Mouse (Mus musculus): ENCODE results near the gene Zdhhc6. TPM values are rescaled to one million over a fixed set of nuclear protein-coding genes. Genes with fewer than 3 reads are reported as not detected.

Zdhhc6 gene
- polyA plus RNA-seq, 1 experiment = 37.4 TPM

DNA sequence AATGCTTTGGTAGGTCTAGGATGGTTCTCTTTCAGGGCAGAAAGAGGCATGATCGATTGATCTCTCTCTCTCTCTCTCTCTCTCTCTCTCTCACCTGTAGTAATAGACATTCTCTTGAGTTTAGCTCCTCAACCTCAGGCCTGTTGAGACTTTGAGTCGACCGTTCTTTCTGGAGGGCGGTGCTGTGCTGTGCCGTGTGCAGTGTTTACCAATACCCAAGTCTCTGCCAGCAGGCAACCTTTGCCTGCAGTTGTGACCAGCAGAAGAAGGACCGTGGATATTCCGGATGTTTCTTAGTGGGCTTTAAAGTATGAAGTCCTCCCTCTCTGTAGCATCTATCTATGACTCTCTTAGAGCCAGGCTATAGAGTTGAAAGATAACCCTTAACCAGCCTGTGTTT is 26.6 kb upstream of the Zdhhc6 start:
- no peaks in the 10 kb centered on the region for H3K79me2 ChIP-seq (ENCODE audit: control insufficient read depth, insufficient read depth)
- H3K4me3 ChIP-seq = no peak overlapping the region
- H3ac ChIP-seq (ENCODE audit: control insufficient read depth, insufficient read length) = no peak overlapping the region
- peaks cover 3% of the 10 kb centered on the region for H3K36me3 ChIP-seq (ENCODE audit: control insufficient read depth, insufficient read depth)
- TF ChIP-seq REST (IDR thresholded peaks at IDR 0.05; ENCODE audit: insufficient read depth, insufficient read length) (no peak), POLR2A (IDR thresholded peaks at IDR 0.05; ENCODE audit: insufficient read length, low read depth) (no peak), TCF12 (IDR thresholded peaks at IDR 0.05; ENCODE audit: insufficient read depth, poor library complexity, severe bottlenecking) (no peak), USF1 (IDR thresholded peaks at IDR 0.05; ENCODE audit: low read depth) (no peak), MYOD1 (IDR thresholded peaks at IDR 0.05; ENCODE audit: control insufficient read depth in 1 of 3, insufficient read length in 2 of 3, low read depth in 2 of 3) (no peak), CEBPB (IDR thresholded peaks at IDR 0.05; ENCODE audit: insufficient read depth, poor library complexity, severe bottlenecking) (no peak), TCF3 (IDR thresholded peaks at IDR 0.05; ENCODE audit: insufficient read length, low read depth) (no peak), SRF (IDR thresholded peaks at IDR 0.05; ENCODE audit: control insufficient read depth, insufficient read length, low read depth) (no peak), MYOG (IDR thresholded peaks at IDR 0.05; ENCODE audit: control insufficient read depth in 1 of 3, insufficient read depth in 1 of 3, insufficient read length in 2 of 3, low read depth in 2 of 3) (no peak), E2F4 (IDR thresholded peaks at IDR 0.05; ENCODE audit: insufficient read depth) (no peak)
- H3K27me3 ChIP-seq (ENCODE audit: control insufficient read depth, insufficient read depth, insufficient read length) = no peaks in the 10 kb centered on the region
- no peak overlapping the region for H3K4me2 ChIP-seq (ENCODE audit: low read depth)

DNA sequence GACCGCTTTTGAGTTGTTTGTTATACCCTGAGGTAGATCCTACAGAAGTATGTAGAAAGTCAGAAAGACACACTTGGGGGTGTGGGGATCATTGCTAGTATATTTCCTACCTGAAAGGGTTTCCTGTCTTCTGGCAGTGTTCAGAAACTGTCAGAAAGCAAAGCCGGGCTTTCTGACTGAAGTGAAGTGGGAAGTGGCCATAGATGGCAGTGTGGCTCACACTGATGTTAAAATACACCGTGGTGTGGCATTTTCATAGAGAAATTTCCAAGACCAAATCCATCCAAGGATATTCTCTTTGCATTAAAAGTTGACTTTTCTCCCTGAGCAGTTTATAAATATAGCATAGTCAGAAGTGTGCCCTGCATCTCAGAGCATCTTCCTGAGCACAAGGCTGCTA is 25.5 kb upstream of the Zdhhc6 start:
- TF ChIP-seq USF1 (IDR thresholded peaks at IDR 0.05; ENCODE audit: low read depth) (no peak), POLR2A (IDR thresholded peaks at IDR 0.05; ENCODE audit: insufficient read length, low read depth) (no peak), CEBPB (IDR thresholded peaks at IDR 0.05; ENCODE audit: insufficient read depth, poor library complexity, severe bottlenecking) (no peak), TCF12 (IDR thresholded peaks at IDR 0.05; ENCODE audit: insufficient read depth, poor library complexity, severe bottlenecking) (no peak), SRF (IDR thresholded peaks at IDR 0.05; ENCODE audit: control insufficient read depth, insufficient read length, low read depth) (no peak), MYOD1 (IDR thresholded peaks at IDR 0.05; ENCODE audit: control insufficient read depth in 1 of 3, insufficient read length in 2 of 3, low read depth in 2 of 3) (no peak), MAX (IDR thresholded peaks at IDR 0.05; ENCODE audit: low read depth) (no peak), E2F4 (IDR thresholded peaks at IDR 0.05; ENCODE audit: insufficient read depth) (no peak)
- no peak overlapping the region for H3K4me3 ChIP-seq
- no peaks in the 10 kb centered on the region for H3K79me2 ChIP-seq (ENCODE audit: control insufficient read depth, insufficient read depth)
- H3ac ChIP-seq (ENCODE audit: control insufficient read depth, insufficient read length) = no peak overlapping the region
- peaks cover 8% of the 10 kb centered on the region for H3K36me3 ChIP-seq (ENCODE audit: control insufficient read depth, insufficient read depth)
- H3K27me3 ChIP-seq (ENCODE audit: control insufficient read depth, insufficient read depth, insufficient read length) = no peaks in the 10 kb centered on the region
- no peak overlapping the region for H3K4me2 ChIP-seq (ENCODE audit: low read depth)

DNA sequence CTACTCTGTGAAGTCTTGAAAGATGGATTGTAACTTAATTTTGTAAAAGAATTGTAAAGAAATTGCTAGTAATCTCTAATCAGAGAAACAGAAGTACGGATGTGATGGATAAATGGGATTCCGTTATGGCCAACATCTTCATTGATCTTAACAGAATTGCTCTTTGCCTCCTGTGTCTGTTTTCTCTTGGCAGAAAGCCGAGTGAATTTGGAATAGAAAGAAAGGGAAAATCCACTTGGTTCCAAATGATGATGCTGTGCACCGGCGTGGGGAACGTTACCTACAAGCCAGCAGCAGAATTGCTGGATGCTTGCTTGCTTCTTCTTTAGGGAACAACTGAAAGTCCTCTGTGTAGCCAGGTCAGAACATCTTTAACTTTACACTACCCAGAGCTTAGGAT is 24.7 kb upstream of the Zdhhc6 start:
- Histone ChIP-seq H3K27me3 (ENCODE audit: control insufficient read depth, insufficient read depth, insufficient read length) (no peaks in the 10 kb centered on the region), H3K36me3 (ENCODE audit: control insufficient read depth, insufficient read depth) (peaks cover 8% of the 10 kb centered on the region), H3K4me3 (no peak overlapping the region), H3K4me2 (ENCODE audit: low read depth) (no peak overlapping the region), H3ac (ENCODE audit: control insufficient read depth, insufficient read length) (no peak overlapping the region), H3K79me2 (ENCODE audit: control insufficient read depth, insufficient read depth) (no peaks in the 10 kb centered on the region)
- TF ChIP-seq TCF12 (IDR thresholded peaks at IDR 0.05; ENCODE audit: insufficient read depth, poor library complexity, severe bottlenecking) = no peak
- no peak for TF ChIP-seq USF1 (IDR thresholded peaks at IDR 0.05; ENCODE audit: low read depth)
- TF ChIP-seq MAX (IDR thresholded peaks at IDR 0.05; ENCODE audit: low read depth) = no peak
- no peak for TF ChIP-seq TCF3 (IDR thresholded peaks at IDR 0.05; ENCODE audit: insufficient read length, low read depth)
- no peak for TF ChIP-seq POLR2A (IDR thresholded peaks at IDR 0.05; ENCODE audit: insufficient read length, low read depth)
- TF ChIP-seq MYOD1 (IDR thresholded peaks at IDR 0.05; ENCODE audit: control insufficient read depth in 1 of 3, insufficient read length in 2 of 3, low read depth in 2 of 3) = no peak
- TF ChIP-seq E2F4 (IDR thresholded peaks at IDR 0.05; ENCODE audit: insufficient read depth) = no peak
- TF ChIP-seq MYOG (IDR thresholded peaks at IDR 0.05; ENCODE audit: control insufficient read depth in 1 of 3, insufficient read depth in 1 of 3, insufficient read length in 2 of 3, low read depth in 2 of 3) = no peak

DNA sequence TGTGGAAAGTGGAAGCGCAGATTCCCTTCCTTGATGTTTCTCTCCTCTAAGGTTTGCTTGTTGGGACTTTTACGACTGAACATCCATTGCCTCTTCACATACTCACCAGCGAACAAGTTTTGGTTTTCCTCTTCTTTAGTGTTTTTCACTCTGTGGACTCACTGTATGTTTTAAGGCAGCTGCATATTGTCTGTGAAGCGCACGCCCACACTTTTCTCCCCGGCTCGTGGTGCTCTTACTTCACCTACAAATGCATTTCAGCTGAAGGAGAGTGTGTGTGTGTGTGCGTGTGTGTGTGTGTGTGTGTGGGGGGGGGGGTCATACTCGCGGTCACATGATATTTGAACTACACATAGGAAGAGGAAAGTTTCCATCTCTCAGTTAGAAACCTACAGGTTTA is 21.8 kb upstream of the Zdhhc6 start:
- no peak for TF ChIP-seq REST (IDR thresholded peaks at IDR 0.05; ENCODE audit: insufficient read depth, insufficient read length)
- TF ChIP-seq E2F4 (IDR thresholded peaks at IDR 0.05; ENCODE audit: insufficient read depth) = no peak
- no peak for TF ChIP-seq POLR2A (IDR thresholded peaks at IDR 0.05; ENCODE audit: insufficient read length, low read depth)
- no peak for TF ChIP-seq CEBPB (IDR thresholded peaks at IDR 0.05; ENCODE audit: insufficient read depth, poor library complexity, severe bottlenecking)
- no peak for TF ChIP-seq USF1 (IDR thresholded peaks at IDR 0.05; ENCODE audit: low read depth)
- no peak for TF ChIP-seq MYOG (IDR thresholded peaks at IDR 0.05; ENCODE audit: control insufficient read depth in 1 of 3, insufficient read depth in 1 of 3, insufficient read length in 2 of 3, low read depth in 2 of 3)
- no peak for TF ChIP-seq TCF3 (IDR thresholded peaks at IDR 0.05; ENCODE audit: insufficient read length, low read depth)
- TF ChIP-seq MYOD1 (IDR thresholded peaks at IDR 0.05; ENCODE audit: control insufficient read depth in 1 of 3, insufficient read length in 2 of 3, low read depth in 2 of 3) = no peak
- no peak for TF ChIP-seq TCF12 (IDR thresholded peaks at IDR 0.05; ENCODE audit: insufficient read depth, poor library complexity, severe bottlenecking)
- no peak for TF ChIP-seq POLR2AphosphoS2 (IDR thresholded peaks at IDR 0.05; ENCODE audit: insufficient read length, low read depth)
- no peak for TF ChIP-seq MAX (IDR thresholded peaks at IDR 0.05; ENCODE audit: low read depth)

GRCm38 (mm10) chr19:55337066-55337465 is 21.2 kb upstream of the Zdhhc6 start:
- Histone ChIP-seq H3K27me3 (ENCODE audit: control insufficient read depth, insufficient read depth, insufficient read length) (no peaks in the 10 kb centered on the region), H3ac (ENCODE audit: control insufficient read depth, insufficient read length) (no peak overlapping the region), H3K4me3 (no peak overlapping the region), H3K36me3 (ENCODE audit: control insufficient read depth, insufficient read depth) (peaks cover 5% of the 10 kb centered on the region), H3K79me2 (ENCODE audit: control insufficient read depth, insufficient read depth) (no peaks in the 10 kb centered on the region), H3K4me2 (ENCODE audit: low read depth) (no peak overlapping the region)
- TF ChIP-seq TCF12 (IDR thresholded peaks at IDR 0.05; ENCODE audit: insufficient read depth, poor library complexity, severe bottlenecking) = no peak
- TF ChIP-seq REST (IDR thresholded peaks at IDR 0.05; ENCODE audit: insufficient read depth, insufficient read length) = no peak
- TF ChIP-seq MAX (IDR thresholded peaks at IDR 0.05; ENCODE audit: low read depth) = no peak
- no peak for TF ChIP-seq MYOG (IDR thresholded peaks at IDR 0.05; ENCODE audit: control insufficient read depth in 1 of 3, insufficient read depth in 1 of 3, insufficient read length in 2 of 3, low read depth in 2 of 3)
- no peak for TF ChIP-seq TCF3 (IDR thresholded peaks at IDR 0.05; ENCODE audit: insufficient read length, low read depth)
- no peak for TF ChIP-seq MYOD1 (IDR thresholded peaks at IDR 0.05; ENCODE audit: control insufficient read depth in 1 of 3, insufficient read length in 2 of 3, low read depth in 2 of 3)
- no peak for TF ChIP-seq POLR2A (IDR thresholded peaks at IDR 0.05; ENCODE audit: insufficient read length, low read depth)
- no peak for TF ChIP-seq SRF (IDR thresholded peaks at IDR 0.05; ENCODE audit: control insufficient read depth, insufficient read length, low read depth)
- TF ChIP-seq CEBPB (IDR thresholded peaks at IDR 0.05; ENCODE audit: insufficient read depth, poor library complexity, severe bottlenecking) = no peak
- no peak for TF ChIP-seq USF1 (IDR thresholded peaks at IDR 0.05; ENCODE audit: low read depth)

More for the DNA sequence above, 21.8 kb upstream of the Zdhhc6 start:
- H3K79me2 ChIP-seq (ENCODE audit: control insufficient read depth, insufficient read depth) = no peaks in the 10 kb centered on the region
- H3ac ChIP-seq (ENCODE audit: control insufficient read depth, insufficient read length) = no peak overlapping the region
- no peak overlapping the region for H3K4me3 ChIP-seq
- no peak overlapping the region for H3K4me2 ChIP-seq (ENCODE audit: low read depth)
- H3K36me3 ChIP-seq (ENCODE audit: control insufficient read depth, insufficient read depth) = peaks cover 5% of the 10 kb centered on the region
- no peaks in the 10 kb centered on the region for H3K27me3 ChIP-seq (ENCODE audit: control insufficient read depth, insufficient read depth, insufficient read length)

Measured in myocyte (in vitro differentiated cells).